Mouse (Mus musculus) layer of hippocampus, postnatal 25 days (tissue): ENCODE data around the gene Lgals1. TPM values are rescaled to one million over a fixed set of nuclear protein-coding genes. Genes with fewer than 3 reads are reported as not detected.
A peak's percentile ranks its signal among the peaks of the same experiment; 100 is the strongest.
"Not testable (repeated sequence)": the region's sequence is repeated elsewhere in the genome, so short reads cannot be mapped to it uniquely, and the experiment has no call there.

Experiments
- DNase-seq, 2 experiments: peaks; one replicate each; pipeline ENCODE4 v3.0.0; 2022; ENCODE audit warnings: mixed read lengths in 2 of 2, low spot score in 1 of 2; ENCODE audit errors: extremely low spot score in 1 of 2
- total RNA-seq, 2 experiments: library from RNA; stranded (reverse); gene quantifications; 2 replicates each; pipeline ENCODE4 v1.2.3; 2021

The Lgals1 gene
- total RNA-seq, result 10 to 100 TPM; 15.0 to 18.0 TPM

GRCm38 (mm10) chr15:78926021-78926919 is at the start of gene Lgals1:
Lgals1 (plus strand) TSS chr15:78926725.
- peak in 1 of 2 experiments; percentile 35 for DNase-seq

- peak; percentile 84 to 95 for DNase-seq
Observed at GRCm38 (mm10) chr15:78876991-78877809, 49.3 kb upstream of the Lgals1 start, which contains the start of gene Gga1. Gga1 (plus strand) TSS chr15:78877190.

GRCm38 (mm10) chr15:78877810-78878390 is 48.6 kb upstream of the Lgals1 start:
- DNase-seq, result no peak

GRCm38 (mm10) chr15:78878792-78879516 is 47.6 kb upstream of the Lgals1 start:
- not testable (repeated sequence) for DNase-seq

- DNase-seq, result no peak
Observed at GRCm38 (mm10) chr15:78880432-78880831, 46.1 kb upstream of the Lgals1 start.

GRCm38 (mm10) chr15:78881828-78882227 is 44.7 kb upstream of the Lgals1 start:
- no peak for DNase-seq

- no peak for DNase-seq
Observed at GRCm38 (mm10) chr15:78889401-78889853, 37.1 kb upstream of the Lgals1 start.

- no peak for DNase-seq
Observed at GRCm38 (mm10) chr15:78892440-78892839, 34.1 kb upstream of the Lgals1 start.

- DNase-seq, result no peak
Observed at GRCm38 (mm10) chr15:78894726-78895125, 31.8 kb upstream of the Lgals1 start.

GRCm38 (mm10) chr15:78895741-78896140 is 30.8 kb upstream of the Lgals1 start:
- DNase-seq, result no peak

- DNase-seq, result no peak
Observed at GRCm38 (mm10) chr15:78896149-78896548, 30.4 kb upstream of the Lgals1 start.

- DNase-seq, result no peak
Observed at GRCm38 (mm10) chr15:78897488-78897887, 29.0 kb upstream of the Lgals1 start.

GRCm38 (mm10) chr15:78898507-78899001 is 28.0 kb upstream of the Lgals1 start:
- DNase-seq, result no peak

GRCm38 (mm10) chr15:78899409-78899739 is 27.2 kb upstream of the Lgals1 start, which contains the start of gene Gm49510:
Gm49510 (plus strand) TSS chr15:78899667.
- no peak for DNase-seq

- DNase-seq, result peak; percentile 41 to 45
Observed at GRCm38 (mm10) chr15:78899740-78900584, 26.6 kb upstream of the Lgals1 start, which contains the start of gene Sh3bp1. Sh3bp1 (plus strand) TSS chr15:78899768.

GRCm38 (mm10) chr15:78900585-78901421 is 25.7 kb upstream of the Lgals1 start:
- DNase-seq, result no peak

GRCm38 (mm10) chr15:78901422-78901789 is 25.1 kb upstream of the Lgals1 start:
- no peak for DNase-seq

GRCm38 (mm10) chr15:78903243-78903642 is 23.3 kb upstream of the Lgals1 start:
- peak; percentile 77 to 96 for DNase-seq
